Mouse (Mus musculus): Measurements from ENCODE around the gene Pde5a. TPM values are rescaled to one million over a fixed set of nuclear protein-coding genes. Genes with fewer than 3 reads are reported as not detected.
A peak's percentile ranks its signal among the peaks of the same experiment; 100 is the strongest.

Gene Pde5a
- polyA plus RNA-seq, 1 experiment: 10.7 TPM

DNA sequence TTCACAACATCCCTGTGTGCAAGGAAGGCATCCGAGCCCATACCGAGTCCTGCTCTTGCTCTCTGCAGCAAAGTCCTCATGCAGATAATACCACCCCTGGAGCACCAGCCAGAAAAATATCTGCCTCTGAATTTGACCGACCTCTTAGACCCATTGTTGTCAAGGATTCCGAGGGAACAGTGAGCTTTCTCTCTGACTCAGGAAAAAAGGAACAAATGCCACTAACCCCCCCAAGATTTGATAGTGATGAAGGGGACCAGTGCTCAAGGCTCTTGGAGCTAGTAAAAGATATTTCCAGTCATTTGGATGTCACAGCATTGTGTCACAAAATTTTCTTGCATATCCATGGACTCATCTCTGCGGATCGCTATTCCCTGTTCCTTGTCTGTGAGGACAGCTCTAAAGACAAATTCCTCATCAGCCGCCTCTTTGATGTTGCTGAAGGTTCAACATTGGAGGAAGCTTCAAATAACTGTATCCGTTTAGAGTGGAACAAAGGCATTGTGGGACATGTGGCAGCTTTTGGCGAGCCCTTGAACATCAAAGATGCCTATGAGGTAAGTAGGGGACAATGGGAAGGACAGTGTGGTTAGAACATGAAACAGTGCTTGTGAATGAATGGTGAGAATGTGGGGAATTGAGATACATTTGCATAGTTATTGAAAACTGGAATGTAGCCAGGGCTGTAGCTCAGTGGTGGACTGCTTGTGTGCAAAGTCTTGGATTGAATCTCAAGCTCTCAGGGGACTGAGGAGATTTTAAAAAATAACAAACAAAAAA, 19.4 kb downstream of the Pde5a start:
- WGBS: 92% methylated on average over 9 of the region's 9 CpGs
- DNase-seq (ENCODE audit: low read depth, low spot score): no peak

DNA sequence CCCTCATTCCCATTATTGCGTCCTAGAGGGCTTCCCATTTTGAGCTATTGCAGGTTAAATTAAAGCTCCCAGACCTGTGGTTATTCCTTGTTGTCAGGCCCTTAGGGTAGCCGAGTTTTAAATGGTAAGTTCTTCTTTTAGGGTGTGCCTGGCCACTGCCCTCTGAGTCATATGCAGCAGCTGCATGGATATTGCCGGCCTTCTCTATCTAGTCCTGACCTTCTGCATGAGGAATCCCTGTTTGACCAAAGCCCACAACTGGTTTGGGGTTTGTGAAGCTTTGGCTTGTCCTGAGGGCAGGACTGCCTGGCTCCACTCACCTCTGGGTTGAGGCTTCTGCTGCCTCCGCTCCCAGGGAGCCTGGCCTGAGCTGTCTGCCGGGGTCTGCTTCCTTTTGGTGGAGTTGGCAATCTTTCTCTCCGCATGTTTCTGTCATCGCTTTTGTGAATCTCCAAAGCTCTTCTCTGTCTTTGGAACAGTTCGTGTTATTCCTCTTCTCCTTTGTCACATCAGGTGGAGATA, 34.6 kb downstream of the Pde5a start:
- 16% methylated on average over 8 of the region's 8 CpGs for WGBS

DNA sequence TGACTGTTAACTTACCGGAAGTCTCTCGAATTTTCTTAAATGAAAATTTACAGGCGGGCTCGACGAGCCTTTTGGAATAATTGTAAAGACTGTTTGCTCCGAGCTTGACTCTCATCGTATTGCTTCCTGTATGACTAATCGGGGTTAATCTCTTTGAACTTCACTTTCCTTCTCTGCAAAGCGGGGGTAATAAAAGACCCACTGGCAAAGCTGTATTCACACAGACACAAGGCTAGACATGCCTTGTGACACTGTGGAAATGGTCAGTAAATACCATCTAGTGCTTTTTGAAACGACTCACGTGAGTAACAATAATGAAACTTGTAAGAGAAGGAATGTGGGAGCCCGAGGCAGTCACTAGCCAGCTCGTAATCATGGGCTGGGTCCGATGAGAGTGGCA, 35.0 kb downstream of the Pde5a start:
- DNase-seq (ENCODE audit: low read depth, low spot score): peak; percentile 52
- 8% methylated on average over 14 of the region's 14 CpGs for WGBS

More for the DNA sequence above, 34.6 kb downstream of the Pde5a start:
- DNase-seq (ENCODE audit: low read depth, low spot score): peak; percentile 29

DNA sequence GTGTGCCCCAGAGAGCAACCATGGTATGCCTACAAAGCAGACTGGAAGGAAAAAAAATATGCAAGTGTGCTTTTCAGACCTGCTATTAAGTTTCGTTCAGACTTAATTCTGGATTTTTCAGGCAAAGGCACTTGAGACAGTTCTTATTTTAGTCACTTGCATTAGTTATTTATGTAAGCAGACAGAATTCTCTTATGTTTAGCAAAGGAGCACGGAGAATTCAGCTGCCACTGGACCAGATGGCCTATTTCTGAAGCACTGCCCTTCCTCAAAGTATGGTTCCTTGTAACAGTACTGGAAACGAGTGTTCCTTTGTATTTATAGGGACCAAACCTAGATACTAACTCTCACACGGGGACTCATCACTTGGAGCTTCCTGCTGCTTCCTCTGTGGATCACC, 38.2 kb downstream of the Pde5a start:
- DNase-seq (ENCODE audit: low read depth, low spot score): no peak
- WGBS: 51% methylated on average over 4 of the region's 4 CpGs

DNA sequence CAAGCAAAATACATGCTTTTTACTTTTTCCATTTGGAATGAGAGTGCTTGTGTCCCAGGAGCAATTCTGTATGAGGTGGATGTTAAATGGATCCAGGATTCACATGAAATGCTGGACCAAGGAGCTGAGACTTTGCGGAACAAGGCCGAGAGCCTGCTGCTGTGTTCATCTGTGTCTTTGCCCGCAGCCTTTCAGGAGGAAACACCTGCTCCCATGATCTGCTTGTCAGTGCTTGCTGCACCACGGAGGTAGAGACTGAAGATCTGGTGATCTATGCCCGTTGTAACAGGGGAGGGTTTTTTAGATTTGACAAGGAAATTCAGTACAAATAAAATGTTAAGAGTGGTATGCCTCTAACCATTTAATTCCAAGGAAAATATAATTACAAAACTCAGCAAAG, 39.1 kb downstream of the Pde5a start:
- no peak for DNase-seq (ENCODE audit: low read depth, low spot score)
- WGBS: 72% methylated on average over 5 of the region's 5 CpGs

DNA sequence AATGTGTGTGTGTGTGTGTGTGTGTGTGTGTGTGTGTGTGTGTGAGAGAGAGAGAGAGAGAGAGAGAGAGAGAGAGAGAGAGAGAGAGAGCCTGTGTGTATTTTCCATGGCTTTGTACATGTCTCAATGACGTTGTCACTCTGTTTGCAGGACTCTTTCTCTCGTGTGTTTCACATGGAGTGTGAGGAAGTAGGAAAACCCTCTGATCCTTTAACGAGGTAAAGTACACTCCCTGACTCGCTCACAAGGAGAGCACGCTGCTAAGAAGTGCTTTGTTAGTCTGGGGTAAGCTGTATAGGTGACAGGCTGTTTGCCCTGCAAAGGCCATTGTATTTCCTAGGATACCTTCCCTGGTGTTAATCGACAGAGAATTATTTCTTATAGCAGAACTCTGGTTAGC, 52.7 kb downstream of the Pde5a start:
- 45% methylated on average over 6 of the region's 6 CpGs for WGBS

DNA sequence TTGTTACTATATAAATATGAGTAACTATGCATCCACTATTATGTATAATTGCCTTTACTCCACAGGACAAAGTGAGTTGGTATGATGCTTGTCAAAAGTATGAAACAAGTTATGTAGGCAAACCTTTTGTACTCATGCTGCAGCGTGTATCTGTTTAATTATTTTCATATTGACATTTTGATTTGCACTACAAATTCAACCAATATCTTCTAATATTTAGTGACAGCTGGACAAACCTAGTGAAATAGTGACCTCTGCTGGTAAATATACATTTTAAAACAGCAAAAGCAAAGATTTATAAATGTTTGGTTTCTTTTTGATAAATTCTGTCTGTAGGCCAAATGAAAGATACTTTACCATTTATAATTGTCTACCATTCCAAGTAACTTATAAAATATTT, 55.5 kb downstream of the Pde5a start:
- WGBS: 41% methylated on average over 1 of the region's 1 CpGs
- DNase-seq (ENCODE audit: low read depth, low spot score): no peak

More for the DNA sequence above, 52.7 kb downstream of the Pde5a start:
- no peak for DNase-seq (ENCODE audit: low read depth, low spot score)

DNA sequence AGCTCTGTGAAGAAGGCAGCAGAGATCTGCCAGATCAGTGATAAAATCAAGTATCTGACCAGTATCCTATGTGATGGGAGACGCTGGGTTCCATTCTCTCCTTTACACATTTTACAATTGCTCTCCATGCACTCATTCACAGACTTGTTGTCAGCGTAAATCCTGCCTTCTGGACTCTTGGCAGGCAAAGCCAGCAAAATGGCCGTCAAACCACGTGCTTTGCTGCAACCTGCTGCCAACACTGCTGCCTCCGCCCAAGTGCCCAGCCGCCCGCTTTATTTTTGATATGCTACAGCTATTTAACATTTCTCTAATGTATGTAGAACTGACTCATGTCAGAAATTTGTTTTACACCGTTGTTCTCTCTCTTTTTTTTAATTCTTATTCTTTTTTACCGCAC, 59.6 kb downstream of the Pde5a start:
- WGBS: 93% methylated on average over 9 of the region's 9 CpGs
- no peak for DNase-seq (ENCODE audit: low read depth, low spot score)

DNA sequence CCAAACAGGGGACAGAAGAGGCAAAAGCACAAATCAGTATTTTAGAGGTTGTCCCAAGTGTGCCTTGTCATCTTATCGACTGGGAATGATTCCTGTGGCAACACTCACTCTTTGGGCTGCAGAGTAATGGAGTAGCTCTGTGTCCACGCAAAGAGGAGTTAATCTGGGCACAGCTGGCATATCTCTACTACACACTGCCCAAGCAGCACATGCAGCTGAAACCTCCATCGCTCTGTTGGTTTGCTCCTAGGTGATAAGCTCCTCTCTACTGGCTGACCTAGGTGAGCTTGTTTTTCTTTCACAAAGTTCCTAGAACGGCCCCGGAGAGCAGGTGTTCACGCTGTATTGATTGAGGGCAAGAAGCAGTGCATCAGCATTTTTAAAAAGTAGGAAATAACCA, 60.8 kb downstream of the Pde5a start:
- WGBS: 95% methylated on average over 6 of the region's 6 CpGs
- DNase-seq (ENCODE audit: low read depth, low spot score): no peak

DNA sequence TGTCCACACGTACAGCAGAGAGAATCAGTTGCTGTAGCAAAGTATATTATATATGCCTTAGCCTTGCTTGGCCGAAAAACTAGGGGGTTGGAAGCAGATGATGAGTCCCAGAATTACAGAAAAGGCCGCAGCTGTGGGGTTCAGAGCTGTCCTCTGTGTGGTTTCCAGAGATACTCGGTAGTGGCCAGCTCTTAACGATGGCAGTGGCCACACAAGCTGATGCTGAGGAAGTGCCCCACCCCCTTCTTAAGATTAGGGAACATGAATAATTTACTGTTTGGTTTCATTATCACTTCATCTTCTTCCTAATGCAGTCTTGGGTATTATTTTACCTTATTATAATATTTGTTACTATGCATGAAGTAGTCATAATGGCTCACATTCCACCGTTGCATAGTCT, 71.3 kb downstream of the Pde5a start:
- 74% methylated on average over 6 of the region's 6 CpGs for WGBS
- no peak for DNase-seq (ENCODE audit: low read depth, low spot score)

DNA sequence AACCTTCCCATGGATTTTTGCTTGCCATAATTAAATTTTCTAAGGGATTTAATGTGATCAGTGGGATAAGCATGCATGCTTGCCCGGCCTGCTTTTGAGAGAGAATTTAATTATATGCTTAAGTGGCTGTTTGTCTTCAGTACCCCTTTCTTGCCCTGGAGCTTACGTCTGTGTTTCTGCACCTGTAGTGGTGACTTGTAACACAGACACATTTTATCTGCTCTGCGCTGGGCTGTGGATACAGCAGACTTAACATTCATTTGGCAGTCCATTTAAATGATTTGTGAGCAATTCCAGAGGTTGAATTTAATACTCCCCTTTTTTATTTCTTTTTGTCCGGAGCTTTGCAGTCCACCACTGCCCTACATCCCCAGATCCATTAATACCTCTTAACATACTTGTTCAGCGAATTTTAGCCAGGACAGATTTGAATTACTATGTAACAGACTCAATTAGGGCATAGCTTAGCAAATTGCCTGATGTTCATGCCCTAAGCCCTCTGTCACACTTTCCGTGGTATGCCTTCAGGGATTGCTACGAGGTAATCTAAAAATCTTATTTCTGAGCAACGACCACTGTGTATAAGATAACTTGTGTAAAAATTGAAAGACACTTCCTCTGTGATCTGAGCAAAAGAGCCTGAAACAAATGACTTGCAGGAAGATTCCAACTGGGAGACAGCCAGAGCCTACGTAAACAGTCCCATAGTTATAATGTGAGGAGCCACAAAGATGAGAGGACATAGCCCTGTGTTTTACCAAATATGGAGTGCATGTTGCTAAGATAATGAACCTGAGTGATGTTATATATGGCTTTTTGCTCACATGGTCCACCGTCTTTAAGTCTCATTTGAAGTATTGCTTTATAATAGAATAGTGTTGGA, 72.0 kb downstream of the Pde5a start:
- DNase-seq (ENCODE audit: low read depth, low spot score): no peak
- WGBS: 76% methylated on average over 10 of the region's 10 CpGs

DNA sequence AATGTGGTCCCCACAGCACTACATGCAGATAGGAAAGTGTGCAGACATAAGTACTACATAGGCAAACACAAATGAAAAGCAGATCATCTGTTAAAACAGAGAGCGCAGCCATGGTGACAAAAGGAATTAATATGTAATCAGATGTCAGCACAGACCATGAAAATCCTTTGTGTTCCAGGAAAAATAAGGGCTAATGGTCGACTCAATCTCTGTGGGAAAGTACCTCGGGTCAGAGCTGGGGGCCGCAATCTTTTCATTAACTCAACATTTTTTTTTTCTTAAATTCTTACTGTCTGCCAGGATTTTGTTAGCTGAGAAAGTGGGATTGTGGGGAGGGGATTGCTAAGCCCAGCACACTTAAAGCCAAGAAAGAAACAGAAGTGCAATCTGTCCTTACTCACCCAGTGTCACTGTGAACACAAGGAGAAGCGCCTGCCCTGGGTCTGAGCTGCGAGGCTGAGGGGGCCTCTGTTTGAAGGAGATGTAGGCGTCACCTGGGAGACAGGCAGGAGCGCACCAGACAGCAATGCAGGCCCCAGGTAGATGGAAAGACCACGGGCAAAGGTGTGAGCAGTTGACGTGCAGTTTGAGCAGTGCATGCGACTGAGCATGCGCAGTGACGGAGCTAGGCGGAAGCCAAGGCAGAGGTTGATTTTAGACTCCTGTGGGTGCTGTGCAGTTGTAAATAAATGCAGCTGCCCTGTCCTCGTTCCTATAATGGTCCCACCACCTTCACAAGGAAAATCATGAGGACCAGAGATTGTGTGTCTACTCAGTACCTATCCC, 72.9 kb downstream of the Pde5a start:
- 83% methylated on average over 15 of the region's 15 CpGs for WGBS
- no peak for DNase-seq (ENCODE audit: low read depth, low spot score)

DNA sequence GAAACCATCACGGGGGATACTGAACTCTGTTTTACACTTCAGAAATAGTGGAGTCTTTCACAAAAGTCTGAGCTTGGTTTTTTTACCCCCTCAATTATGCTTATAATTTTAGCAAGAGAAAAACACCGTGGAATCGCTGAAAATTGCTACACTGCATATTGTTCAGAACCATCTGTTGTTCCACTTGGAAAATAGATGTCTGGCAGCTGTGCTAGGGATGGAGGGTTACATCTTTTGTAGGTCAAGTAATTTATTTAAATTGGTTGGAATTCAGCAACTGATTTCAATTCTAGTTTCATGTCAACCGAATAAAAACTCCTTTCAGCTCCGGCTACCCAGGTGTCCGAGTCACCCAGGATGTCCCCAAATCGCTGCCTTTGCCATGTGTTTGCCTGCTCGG, 78.6 kb downstream of the Pde5a start:
- DNase-seq (ENCODE audit: low read depth, low spot score): no peak
- 91% methylated on average over 8 of the region's 8 CpGs for WGBS

DNA sequence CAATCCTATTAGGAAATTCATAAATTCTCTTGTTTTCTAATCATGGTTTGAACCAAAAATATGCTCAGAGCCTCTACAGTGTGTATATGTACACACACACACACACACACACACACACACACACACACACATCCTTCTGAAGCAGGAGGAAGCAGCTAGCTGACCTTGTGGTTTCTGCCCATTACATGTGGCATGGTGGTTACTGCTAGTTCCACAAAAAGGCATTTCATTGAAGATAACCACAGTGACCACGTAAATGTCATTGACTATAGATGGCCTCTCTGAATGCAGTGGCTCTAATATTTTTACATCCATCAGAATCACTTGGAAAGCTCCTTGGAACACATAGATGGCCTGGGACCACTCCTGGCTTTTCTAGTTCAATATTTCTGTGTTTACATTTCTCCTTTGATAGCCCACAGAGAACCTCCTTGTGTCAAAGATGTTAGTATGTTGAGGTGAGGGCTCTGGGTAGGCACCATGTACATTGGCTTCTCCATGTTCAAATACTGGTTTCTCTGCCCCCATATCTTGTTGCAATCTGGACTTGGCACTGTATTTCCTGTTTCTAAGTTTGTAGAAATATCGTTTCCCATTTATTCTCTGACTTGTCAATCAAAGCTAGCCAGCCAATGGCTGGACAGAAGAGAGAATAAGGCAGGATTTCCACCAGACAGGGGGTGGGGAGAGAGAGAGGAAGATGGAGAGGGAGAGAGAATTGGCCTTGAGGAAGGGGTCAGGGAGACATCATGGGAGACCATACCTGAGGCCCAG, 81.5 kb downstream of the Pde5a start:
- DNase-seq (ENCODE audit: low read depth, low spot score): no peak
- 84% methylated on average over 2 of the region's 2 CpGs for WGBS

DNA sequence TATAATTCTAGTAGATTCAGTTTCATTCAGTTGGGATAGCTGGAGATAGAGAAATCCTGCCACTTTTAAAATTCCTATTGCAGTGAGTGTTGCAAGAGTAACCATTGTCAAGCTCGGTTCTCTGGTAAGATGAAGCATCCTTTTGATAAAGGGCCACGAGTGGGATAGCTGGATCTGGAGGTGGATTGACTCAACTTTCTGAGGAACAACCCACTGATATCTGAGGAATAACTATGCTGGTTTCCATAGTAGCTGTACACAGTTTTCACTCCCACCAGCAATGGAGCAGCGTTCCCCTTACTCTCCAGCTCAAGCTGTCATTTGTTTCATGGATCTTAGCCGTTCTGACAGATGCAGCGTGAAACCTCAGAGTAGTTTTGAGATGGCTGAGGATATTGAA, 82.2 kb downstream of the Pde5a start:
- WGBS: 89% methylated on average over 5 of the region's 5 CpGs
- DNase-seq (ENCODE audit: low read depth, low spot score): no peak

DNA sequence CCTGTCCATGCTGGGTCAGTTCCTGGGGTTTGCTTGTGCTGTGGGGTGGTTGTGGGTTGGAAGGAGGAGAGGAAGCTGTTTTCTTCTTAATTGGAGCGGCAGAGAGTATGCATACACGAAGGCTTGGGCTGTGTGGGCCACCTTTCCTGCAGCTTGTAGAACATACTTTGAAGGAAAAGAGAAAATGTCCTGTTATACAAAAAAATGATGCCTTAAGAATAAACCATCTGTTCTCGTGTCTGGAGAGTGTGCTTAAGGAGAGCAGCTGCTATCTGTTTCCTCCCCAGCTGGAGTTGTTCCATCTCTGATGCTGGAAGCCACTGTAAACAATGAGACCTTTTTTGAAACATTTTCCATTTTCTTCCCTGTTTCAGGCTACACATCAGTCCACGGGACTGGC, 85.8 kb downstream of the Pde5a start:
- DNase-seq (ENCODE audit: low read depth, low spot score): no peak
- WGBS: 71% methylated on average over 4 of the region's 4 CpGs

DNA sequence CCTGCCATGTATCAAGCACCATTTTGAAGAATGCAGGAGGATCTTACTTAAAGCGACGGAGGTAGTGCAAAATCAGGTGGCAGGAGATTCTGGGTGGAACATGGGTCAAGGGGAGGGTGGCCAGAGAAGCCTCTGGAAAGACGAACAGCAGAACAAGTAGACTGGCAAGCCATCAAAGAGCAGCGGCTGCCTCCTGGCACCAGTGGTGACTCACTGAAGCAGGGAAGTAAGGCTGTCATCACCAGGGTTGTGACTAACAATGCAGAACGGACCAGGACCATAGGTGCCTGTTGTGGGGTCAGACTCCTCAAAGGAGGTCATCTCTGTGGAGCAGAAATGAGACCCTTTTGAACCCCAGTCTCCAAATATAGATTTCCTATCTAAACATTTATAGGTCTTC, 89.5 kb downstream of the Pde5a start:
- WGBS: 85% methylated on average over 5 of the region's 5 CpGs
- no peak for DNase-seq (ENCODE audit: low read depth, low spot score)

DNA sequence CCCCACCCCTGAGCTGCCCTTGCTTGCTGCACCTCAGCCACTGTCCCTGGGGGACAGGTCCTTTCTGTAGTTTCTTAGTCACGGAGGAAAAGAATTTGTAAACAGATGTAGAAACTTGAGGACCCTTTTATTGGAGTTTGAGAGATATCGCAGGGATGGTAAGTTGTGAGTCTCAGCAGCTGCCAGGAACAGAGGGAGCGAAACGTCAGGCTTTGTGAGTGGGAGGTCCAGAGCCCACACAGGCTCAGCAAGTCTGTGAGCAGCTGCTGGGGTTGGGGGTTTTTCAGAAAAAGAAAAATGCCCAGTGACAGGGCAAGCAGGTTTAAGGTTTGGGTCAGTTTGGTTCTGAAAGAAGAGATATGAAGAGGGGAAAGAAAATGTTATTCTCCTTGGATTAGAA, 92.0 kb downstream of the Pde5a start:
- 74% methylated on average over 4 of the region's 4 CpGs for WGBS
- no peak for DNase-seq (ENCODE audit: low read depth, low spot score)
